Mouse (Mus musculus): ENCODE measurements around the gene Rpa2.
"Not testable (repeated sequence)": the region's sequence is repeated elsewhere in the genome, so short reads cannot be mapped to it uniquely, and the experiment has no call there.

DNA sequence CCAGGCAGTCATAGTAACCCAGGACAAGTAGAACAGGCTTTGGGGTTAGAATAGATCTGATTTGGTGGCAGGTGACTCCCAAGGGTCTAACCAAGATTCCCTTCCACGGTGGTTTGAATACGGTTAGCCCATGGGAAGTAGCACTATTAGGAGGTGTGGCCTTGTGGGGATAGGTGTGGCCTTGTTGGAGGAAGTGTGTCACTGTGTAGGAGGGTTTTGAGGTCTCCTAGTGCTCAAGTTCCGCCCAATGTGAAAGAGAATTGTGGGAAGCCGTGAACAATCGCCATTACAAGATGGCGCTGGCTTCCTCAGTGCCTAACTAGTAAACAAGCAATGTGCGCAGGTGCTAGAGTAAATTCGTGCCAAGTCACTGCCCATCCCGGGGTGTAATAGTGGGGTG is 31.0 kb upstream of the Rpa2 start:
- TF ChIP-seq CTCF, EP300 (IDR thresholded peaks at IDR 0.05; ENCODE audit: low read depth): not testable (repeated sequence)
